Mouse (Mus musculus) embryonic facial prominence, embryonic 15.5 days (tissue): ENCODE measurements around the gene Gimap9. TPM values are rescaled to one million over a fixed set of nuclear protein-coding genes. Genes with fewer than 3 reads are reported as not detected.

Experiments
- ATAC-seq: fragments of 200-750 bp; cut with Nextera tagmentation; 2 replicates; pipeline ENCODE4 v1.8.0; 2017; ENCODE audit warnings: low read depth, moderate TSS enrichment; ENCODE audit not compliant: insufficient number of reproducible peaks, low FRiP score, low TSS enrichment
- H3K27ac ChIP-seq: fragments of 300-500 bp; sonication (generic); replicated peaks from 2 replicates; pipeline ENCODE4 v1.5.1; 2015; ENCODE audit warnings: mild to moderate bottlenecking, inconsistent platforms
- H3K27me3 ChIP-seq: fragments of 300-500 bp; sonication (generic); 2 replicates; pipeline ENCODE4 v1.6.1; 2015; ENCODE audit warnings: inconsistent platforms
- H3K36me3 ChIP-seq: fragments of 300-500 bp; sonication (generic); 2 replicates; pipeline ENCODE4 v1.6.1; 2015; ENCODE audit warnings: mild to moderate bottlenecking, inconsistent platforms
- H3K4me1 ChIP-seq: fragments of 300-500 bp; sonication (generic); 2 replicates; pipeline ENCODE4 v1.6.1; 2015; ENCODE audit warnings: inconsistent platforms
- H3K4me2 ChIP-seq: fragments of 300-500 bp; sonication (generic); replicated peaks from 2 replicates; pipeline ENCODE4 v1.6.1; 2015; ENCODE audit warnings: mild to moderate bottlenecking, inconsistent platforms
- H3K4me3 ChIP-seq: fragments of 300-500 bp; sonication (generic); replicated peaks from 2 replicates; pipeline ENCODE4 v1.5.1; 2015; ENCODE audit warnings: mild to moderate bottlenecking, inconsistent platforms
- H3K9ac ChIP-seq: fragments of 300-500 bp; sonication (generic); 2 replicates; pipeline ENCODE4 v1.6.1; 2015; ENCODE audit warnings: inconsistent platforms
- H3K9me3 ChIP-seq: fragments of 300-500 bp; sonication (generic); replicated peaks from 2 replicates; pipeline ENCODE4 v1.6.1; 2016; ENCODE audit warnings: inconsistent platforms
- WGBS: fragments of 180-500 bp; shearing (Covaris S2); methylation state at CpG from one replicate; pipeline ENCODE4 v1.1.7; 2015; 5-methylcytosine and 5-hydroxymethylcytosine counted together
- polyA plus RNA-seq: library from polyadenylated mRNA; unstranded; fragments of >200 nt; fragmentation: Nextera tagmentation; extraction: Ambion mirVana; gene quantifications from 2 replicates; pipeline ENCODE4 v1.2.1, GENCODE M21; 2015

Gene Gimap9
- polyA plus RNA-seq, 1 experiment from 2014 or later = 10.6 TPM

- Histone ChIP-seq H3K9me3 (no peaks in the 10 kb centered on the region), H3K27ac (no peak overlapping the region), H3K27me3 (no peaks in the 10 kb centered on the region), H3K9ac (no peak overlapping the region), H3K4me2 (no peak overlapping the region), H3K4me3 (no peak overlapping the region), H3K36me3 (no peaks in the 10 kb centered on the region), H3K4me1 (no peaks in the 10 kb centered on the region)
- no peak for ATAC-seq
- WGBS = 58% methylated on average over 6 of the region's 6 CpGs
Observed at GRCm38 (mm10) chr6:48637811-48638500, 38.0 kb upstream of the Gimap9 start.

DNA sequence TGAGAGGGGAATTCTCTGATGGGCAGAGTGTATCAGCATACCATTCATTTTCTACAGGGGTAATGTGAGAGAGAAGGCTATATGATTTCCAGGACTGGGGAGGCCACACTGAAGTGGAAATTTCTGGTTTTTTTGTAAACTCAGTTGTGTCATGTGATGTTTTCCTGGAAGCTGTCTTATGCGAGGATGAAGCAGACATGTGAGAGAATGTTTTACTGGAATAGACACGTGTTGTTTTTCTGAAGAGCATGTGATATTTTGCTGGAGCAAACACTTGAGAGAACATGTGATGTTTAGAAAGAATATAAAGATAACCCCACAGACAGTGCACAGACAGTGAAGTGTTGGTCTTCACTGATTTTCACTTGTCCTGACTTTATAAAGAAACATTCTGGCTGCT lies 37.4 kb upstream of the Gimap9 start:
- no peak for ATAC-seq
- Histone ChIP-seq H3K36me3 (no peaks in the 10 kb centered on the region), H3K4me1 (no peaks in the 10 kb centered on the region), H3K27me3 (no peaks in the 10 kb centered on the region), H3K9ac (no peak overlapping the region), H3K27ac (no peak overlapping the region), H3K4me3 (no peak overlapping the region), H3K4me2 (no peak overlapping the region), H3K9me3 (no peaks in the 10 kb centered on the region)
- 64% methylated on average over 2 of the region's 2 CpGs for WGBS

DNA sequence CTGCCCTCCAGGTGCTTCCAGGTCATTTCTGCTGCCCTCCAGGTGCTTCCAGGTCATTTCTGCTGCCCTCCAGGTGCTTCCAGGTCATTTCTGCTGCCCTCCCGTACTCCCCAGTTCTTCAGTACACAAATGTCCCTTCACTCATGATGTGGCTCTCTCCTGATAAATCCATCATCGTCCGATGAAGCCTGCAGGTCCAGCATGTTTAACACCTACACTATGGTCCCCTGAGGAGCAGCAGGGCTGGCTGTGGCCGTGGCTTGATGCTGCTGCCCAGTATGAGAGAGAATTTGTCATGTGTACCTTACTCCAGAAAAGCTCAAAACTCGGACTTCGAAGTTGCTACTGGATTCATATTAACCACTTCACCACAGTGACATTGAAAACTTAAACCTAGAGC lies 34.5 kb upstream of the Gimap9 start:
- no peaks in the 10 kb centered on the region for H3K4me1 ChIP-seq
- H3K9me3 ChIP-seq = no peaks in the 10 kb centered on the region
- H3K9ac ChIP-seq = no peak overlapping the region
- WGBS = 71% methylated on average over 6 of the region's 6 CpGs
- no peak overlapping the region for H3K4me3 ChIP-seq
- no peaks in the 10 kb centered on the region for H3K27me3 ChIP-seq
- H3K27ac ChIP-seq = no peak overlapping the region
- H3K4me2 ChIP-seq = no peak overlapping the region
- no peak for ATAC-seq
- no peaks in the 10 kb centered on the region for H3K36me3 ChIP-seq

- Histone ChIP-seq H3K9me3 (no peaks in the 10 kb centered on the region), H3K4me2 (no peak overlapping the region), H3K4me1 (no peaks in the 10 kb centered on the region), H3K36me3 (no peaks in the 10 kb centered on the region), H3K27me3 (no peaks in the 10 kb centered on the region), H3K27ac (no peak overlapping the region), H3K9ac (no peak overlapping the region), H3K4me3 (no peak overlapping the region)
- 20% methylated on average over 4 of the region's 4 CpGs for WGBS
- ATAC-seq = no peak
Observed at GRCm38 (mm10) chr6:48642764-48643292, 33.1 kb upstream of the Gimap9 start.

GRCm38 (mm10) chr6:48645660-48646308 lies 30.1 kb upstream of the Gimap9 start:
- no peak overlapping the region for H3K9ac ChIP-seq
- H3K27me3 ChIP-seq = no peaks in the 10 kb centered on the region
- no peaks in the 10 kb centered on the region for H3K4me1 ChIP-seq
- no peak overlapping the region for H3K4me2 ChIP-seq
- H3K4me3 ChIP-seq = no peak overlapping the region
- H3K27ac ChIP-seq = no peak overlapping the region
- no peaks in the 10 kb centered on the region for H3K36me3 ChIP-seq
- ATAC-seq = no peak
- 12% methylated on average over 12 of the region's 12 CpGs for WGBS
- H3K9me3 ChIP-seq = no peaks in the 10 kb centered on the region

DNA sequence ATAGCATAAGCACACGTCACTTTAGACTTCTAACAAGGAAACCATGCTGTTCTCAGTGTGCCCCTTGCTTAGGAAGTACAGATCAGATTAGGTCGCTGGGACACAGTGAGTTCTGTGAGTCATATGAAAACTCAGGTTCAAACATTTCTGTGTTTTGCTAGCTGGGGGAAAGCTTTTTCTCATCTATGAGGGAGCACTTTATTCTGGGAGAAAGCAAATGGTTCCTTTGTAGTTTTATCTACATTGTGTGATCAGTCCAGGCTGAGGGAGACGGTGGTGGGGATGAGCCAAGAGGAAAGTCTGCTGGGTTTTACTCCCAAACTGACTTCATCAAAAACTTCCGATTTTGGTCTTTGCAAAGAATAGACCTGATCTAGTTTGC lies 29.6 kb upstream of the Gimap9 start:
- Histone ChIP-seq H3K36me3 (no peaks in the 10 kb centered on the region), H3K9me3 (no peaks in the 10 kb centered on the region), H3K4me2 (no peak overlapping the region), H3K27ac (no peak overlapping the region), H3K4me1 (no peaks in the 10 kb centered on the region), H3K9ac (no peak overlapping the region), H3K4me3 (no peak overlapping the region), H3K27me3 (no peaks in the 10 kb centered on the region)
- WGBS = 82% methylated on average over 4 of the region's 4 CpGs
- ATAC-seq = no peak

DNA sequence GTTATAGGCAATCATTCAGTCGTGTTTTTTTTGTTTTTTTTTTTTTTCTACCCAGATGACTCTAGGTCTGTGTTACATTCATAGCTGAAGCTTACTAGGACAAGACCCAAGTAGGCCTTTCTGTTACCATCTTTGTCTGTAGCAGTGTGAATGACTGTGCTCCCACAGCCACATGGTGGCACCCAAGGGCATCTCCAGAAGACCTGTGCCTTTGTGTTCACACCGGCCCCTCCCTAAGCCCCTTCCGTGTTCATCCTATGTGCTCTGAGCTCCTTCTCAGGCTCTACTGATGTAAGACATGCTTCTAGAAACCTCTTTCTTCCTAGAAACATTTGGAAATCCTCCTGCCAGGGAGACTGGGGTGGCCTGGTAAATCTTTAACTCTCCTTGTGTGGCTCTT lies 28.9 kb upstream of the Gimap9 start, which contains the start of gene Gimap8:
Gene Gimap8, plus strand, starts transcription at position 240 of the 400 bp plus-strand sequence.
- Histone ChIP-seq H3K36me3 (no peaks in the 10 kb centered on the region), H3K4me1 (no peaks in the 10 kb centered on the region), H3K4me2 (no peak within 1 kb of the TSS), H3K27me3 (no peaks in the 10 kb centered on the region), H3K9me3 (no peaks in the 10 kb centered on the region), H3K4me3 (no peak within 1 kb of the TSS), H3K27ac (no peak within 1 kb of the TSS), H3K9ac (no peak within 1 kb of the TSS)
- 44% methylated on average over 3 of the region's 3 CpGs for WGBS
- no peak for ATAC-seq

DNA sequence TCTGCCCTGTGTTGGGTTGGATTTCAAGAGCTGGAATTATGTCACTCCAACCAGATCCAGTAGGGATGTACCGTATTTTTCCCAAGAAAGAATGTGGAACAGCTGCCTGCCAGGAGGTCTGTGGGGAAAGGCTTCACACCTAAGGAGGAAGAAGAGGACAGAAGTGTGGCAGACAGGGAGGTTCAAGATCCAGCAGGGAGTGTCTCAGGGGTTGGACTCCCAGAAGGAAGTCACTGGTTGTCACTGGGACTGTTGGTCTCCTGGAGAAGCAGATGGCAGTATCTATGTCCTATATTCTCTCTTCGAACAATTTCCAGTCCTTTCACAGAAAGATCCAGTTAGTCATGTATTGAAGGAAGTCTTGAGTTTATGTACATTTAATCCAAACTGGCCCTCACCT lies 28.3 kb upstream of the Gimap9 start:
- Histone ChIP-seq H3K4me1 (no peaks in the 10 kb centered on the region), H3K9me3 (no peaks in the 10 kb centered on the region), H3K9ac (no peak overlapping the region), H3K27me3 (no peaks in the 10 kb centered on the region), H3K4me3 (no peak overlapping the region), H3K27ac (no peak overlapping the region), H3K36me3 (no peaks in the 10 kb centered on the region), H3K4me2 (no peak overlapping the region)
- WGBS = 70% methylated on average over 2 of the region's 2 CpGs
- ATAC-seq = no peak

DNA sequence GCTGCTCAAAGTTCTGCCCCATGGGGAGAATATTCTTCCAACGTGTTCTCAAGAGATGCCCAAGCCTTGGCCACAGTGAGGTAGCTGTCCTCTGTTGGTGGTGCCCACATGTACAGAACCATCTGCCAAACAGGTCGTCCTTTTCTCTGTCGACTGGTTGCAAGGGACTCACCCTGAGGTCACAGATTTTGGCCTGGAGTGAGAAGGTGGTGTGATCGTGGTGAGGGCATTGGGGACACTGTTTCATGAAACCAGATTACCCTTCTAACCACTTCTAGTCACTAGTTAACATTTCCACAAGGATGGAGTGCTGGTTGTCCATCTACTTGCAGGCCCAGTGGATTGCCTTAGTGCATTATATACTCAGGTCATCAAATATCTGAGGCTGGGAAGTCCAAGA lies 27.1 kb upstream of the Gimap9 start:
- Histone ChIP-seq H3K27ac (no peak overlapping the region), H3K4me2 (no peak overlapping the region), H3K9me3 (no peaks in the 10 kb centered on the region), H3K4me1 (no peaks in the 10 kb centered on the region), H3K36me3 (no peaks in the 10 kb centered on the region), H3K4me3 (no peak overlapping the region), H3K27me3 (no peaks in the 10 kb centered on the region), H3K9ac (no peak overlapping the region)
- 78% methylated on average over 4 of the region's 4 CpGs for WGBS
- ATAC-seq = no peak

- no peak overlapping the region for H3K27ac ChIP-seq
- no peaks in the 10 kb centered on the region for H3K27me3 ChIP-seq
- no peak overlapping the region for H3K9ac ChIP-seq
- H3K4me3 ChIP-seq = no peak overlapping the region
- H3K9me3 ChIP-seq = no peaks in the 10 kb centered on the region
- ATAC-seq = no peak
- no peaks in the 10 kb centered on the region for H3K36me3 ChIP-seq
- 83% methylated on average over 9 of the region's 9 CpGs for WGBS
- no peaks in the 10 kb centered on the region for H3K4me1 ChIP-seq
- no peak overlapping the region for H3K4me2 ChIP-seq
Observed at GRCm38 (mm10) chr6:48650041-48650440, 25.9 kb upstream of the Gimap9 start.

DNA sequence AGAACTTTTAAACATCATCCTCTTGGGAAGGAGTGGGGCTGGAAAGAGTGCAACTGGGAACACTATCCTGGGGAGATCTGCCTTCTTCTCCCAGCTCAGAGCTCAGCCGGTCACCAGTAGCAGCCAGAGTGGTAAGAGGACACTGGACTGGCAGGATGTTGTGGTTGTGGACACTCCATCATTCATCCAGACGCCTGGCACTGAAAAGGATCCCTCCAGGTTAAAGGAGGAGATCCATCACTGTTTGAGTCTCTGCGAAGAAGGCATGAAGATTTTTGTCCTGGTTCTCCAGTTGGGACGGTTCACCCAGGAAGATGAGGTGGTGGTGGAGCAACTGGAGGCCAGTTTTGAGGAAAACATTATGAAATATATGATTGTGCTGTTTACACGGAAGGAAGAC lies 17.2 kb upstream of the Gimap9 start:
- Histone ChIP-seq H3K4me1 (no peaks in the 10 kb centered on the region), H3K27me3 (no peaks in the 10 kb centered on the region), H3K4me3 (no peak overlapping the region), H3K9me3 (no peaks in the 10 kb centered on the region), H3K27ac (no peak overlapping the region), H3K9ac (no peak overlapping the region), H3K36me3 (no peaks in the 10 kb centered on the region), H3K4me2 (no peak overlapping the region)
- 77% methylated on average over 5 of the region's 5 CpGs for WGBS
- no peak for ATAC-seq

GRCm38 (mm10) chr6:48664750-48665149 lies 11.2 kb upstream of the Gimap9 start:
- H3K27ac ChIP-seq = no peak overlapping the region
- no peaks in the 10 kb centered on the region for H3K4me1 ChIP-seq
- no peak overlapping the region for H3K4me2 ChIP-seq
- no peak overlapping the region for H3K9ac ChIP-seq
- H3K27me3 ChIP-seq = no peaks in the 10 kb centered on the region
- 75% methylated on average over 4 of the region's 4 CpGs for WGBS
- no peak overlapping the region for H3K4me3 ChIP-seq
- H3K9me3 ChIP-seq = no peaks in the 10 kb centered on the region
- no peak for ATAC-seq
- no peaks in the 10 kb centered on the region for H3K36me3 ChIP-seq
